Mouse (Mus musculus): ENCODE measurements around the gene Ncor1.
"Not testable (repeated sequence)": the region's sequence is repeated elsewhere in the genome, so short reads cannot be mapped to it uniquely, and the experiment has no call there.

Ncor1 gene

GRCm38 (mm10) chr11:62457891-62458270 is 460 bp downstream of the Ncor1 start:
- no peak for DNase-seq (ENCODE audit: low spot score)

GRCm38 (mm10) chr11:62457241-62457890 is 975 bp downstream of the Ncor1 start:
- DNase-seq (ENCODE audit: low spot score) = peak; percentile 90

DNA sequence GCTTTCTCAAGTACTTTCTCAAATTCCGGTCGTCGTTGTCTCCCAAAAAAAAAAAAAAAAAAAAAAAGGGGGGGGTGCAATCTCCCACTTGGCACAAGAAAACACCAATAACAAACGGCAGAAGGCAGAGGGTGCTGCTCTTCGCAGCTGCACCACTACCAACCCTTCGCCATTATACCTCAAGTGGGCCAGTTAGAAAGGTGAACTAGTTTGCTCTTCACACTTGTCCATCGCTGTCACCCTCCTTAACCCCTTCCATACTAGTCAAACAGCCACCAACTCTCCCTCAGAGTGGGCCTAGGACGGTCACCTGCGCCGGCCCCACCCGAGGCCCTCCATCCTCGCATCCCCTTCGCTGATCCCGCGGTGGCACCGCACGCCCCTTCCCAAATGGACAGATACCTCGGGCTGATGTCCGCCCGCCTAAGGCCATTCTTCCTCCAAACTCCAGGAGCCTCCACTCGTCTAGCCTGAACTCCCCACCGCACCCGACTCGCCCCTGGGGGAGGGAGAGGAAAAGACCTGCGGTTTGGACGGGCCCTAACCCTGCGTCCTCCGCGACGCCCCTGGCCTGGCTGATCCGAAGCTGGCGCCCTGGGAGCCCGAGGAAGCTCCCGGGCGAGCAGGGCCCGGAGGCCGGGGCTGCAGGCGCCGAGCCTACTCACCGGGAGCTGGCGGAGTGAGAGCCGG is 1.7 kb downstream of the Ncor1 start:
- DNase-seq (ENCODE audit: low spot score) = peak; percentile 70

GRCm38 (mm10) chr11:62456021-62456482 is 2.3 kb downstream of the Ncor1 start:
- DNase-seq (ENCODE audit: low spot score) = no peak

- DNase-seq (ENCODE audit: low spot score) = no peak
These were observed 3.1 kb downstream of the Ncor1 start for GRCm38 (mm10) chr11:62455193-62455592.

GRCm38 (mm10) chr11:62448971-62449370 is 9.4 kb downstream of the Ncor1 start:
- DNase-seq (ENCODE audit: low spot score) = no peak

- DNase-seq (ENCODE audit: low spot score) = no peak
These were observed 12.5 kb downstream of the Ncor1 start for GRCm38 (mm10) chr11:62445799-62446198.

DNA sequence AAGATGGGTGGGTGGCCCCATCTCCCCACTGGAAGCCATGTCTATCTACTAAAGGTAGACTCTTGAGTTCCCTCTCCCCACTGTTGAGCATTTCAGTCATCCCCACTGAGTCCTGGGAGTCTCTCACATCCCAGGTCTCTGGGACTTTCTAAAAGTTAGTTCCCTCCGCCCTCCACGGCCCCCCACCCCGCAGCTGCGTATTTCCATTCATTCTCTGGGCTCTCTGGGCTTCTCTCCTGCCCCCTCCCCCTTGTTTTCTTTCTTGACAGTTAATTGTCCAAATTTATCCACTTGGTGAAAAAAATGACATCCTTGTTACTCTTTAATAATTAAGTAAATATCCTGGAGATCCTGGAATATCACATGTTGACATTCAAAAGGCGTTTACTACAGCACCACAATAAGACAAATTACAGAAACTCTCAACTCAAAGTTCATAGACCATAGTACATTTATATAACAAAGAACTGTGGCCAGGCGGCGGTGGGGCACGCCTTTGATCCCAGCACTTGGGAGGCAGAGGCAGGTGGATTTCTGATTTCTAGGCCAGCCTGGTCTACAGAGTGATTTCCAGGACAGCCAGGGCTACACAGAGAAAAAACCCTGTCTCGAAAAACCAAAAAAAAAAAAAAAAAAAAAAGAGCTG is 17.5 kb downstream of the Ncor1 start:
- no peak for DNase-seq (ENCODE audit: low spot score)

DNA sequence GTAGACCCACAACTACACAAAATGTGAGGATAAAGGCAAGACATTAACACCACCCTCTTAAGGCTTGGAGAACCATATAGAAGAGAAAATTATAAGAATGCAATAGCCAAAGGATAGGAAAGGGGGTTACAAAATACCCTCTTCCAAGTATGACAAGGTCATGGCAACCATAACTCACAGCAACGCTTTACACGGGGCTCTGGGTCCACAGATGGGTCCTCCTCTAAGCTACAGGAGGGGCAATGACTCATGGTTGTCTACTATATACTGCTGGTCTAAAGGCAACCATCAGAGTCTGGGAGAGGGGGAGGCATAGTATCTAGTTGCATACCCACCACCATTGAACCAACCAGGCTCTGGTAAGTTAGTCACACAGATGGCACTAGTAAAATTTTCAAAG is 26.1 kb downstream of the Ncor1 start:
- DNase-seq (ENCODE audit: low spot score) = no peak

DNA sequence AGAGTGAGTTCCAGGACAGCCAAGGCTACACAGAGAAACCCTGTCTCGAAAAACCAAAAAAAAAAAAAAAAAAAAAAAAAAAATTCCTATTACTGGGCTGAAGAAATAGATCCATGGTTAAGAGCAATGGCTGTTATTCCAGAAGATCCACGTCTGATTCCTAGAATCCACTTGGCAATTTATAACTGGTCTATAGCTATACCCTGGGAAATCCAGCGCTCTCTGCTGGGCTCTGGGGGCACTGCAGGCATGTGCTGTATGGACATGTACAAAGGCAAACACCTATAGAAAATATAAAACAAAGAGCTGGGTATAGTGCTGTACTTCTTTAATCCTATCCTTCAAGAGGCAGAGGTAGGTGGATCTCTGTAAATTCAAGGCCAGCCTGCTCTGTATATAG is 31.2 kb downstream of the Ncor1 start:
- no peak for DNase-seq (ENCODE audit: low spot score)

DNA sequence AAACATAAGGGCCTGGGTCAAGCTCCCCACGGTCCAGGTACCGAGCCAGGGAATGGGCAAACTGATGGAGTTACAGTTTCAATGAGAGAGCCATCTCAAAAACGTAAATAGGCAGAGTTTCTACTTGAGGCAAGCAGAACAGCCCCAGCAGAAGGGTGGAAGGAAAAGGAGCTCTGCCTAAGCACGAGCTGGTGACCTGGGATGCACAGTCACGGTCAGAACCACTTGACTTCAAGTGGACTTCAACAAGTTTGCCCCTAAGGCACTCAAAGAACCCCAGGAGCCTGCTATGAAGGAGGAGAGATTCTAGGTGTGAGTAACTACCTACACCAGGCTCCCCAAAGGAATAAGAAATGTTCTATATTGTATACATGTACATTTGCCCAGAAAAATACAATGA is 32.1 kb downstream of the Ncor1 start:
- no peak for DNase-seq (ENCODE audit: low spot score)

DNA sequence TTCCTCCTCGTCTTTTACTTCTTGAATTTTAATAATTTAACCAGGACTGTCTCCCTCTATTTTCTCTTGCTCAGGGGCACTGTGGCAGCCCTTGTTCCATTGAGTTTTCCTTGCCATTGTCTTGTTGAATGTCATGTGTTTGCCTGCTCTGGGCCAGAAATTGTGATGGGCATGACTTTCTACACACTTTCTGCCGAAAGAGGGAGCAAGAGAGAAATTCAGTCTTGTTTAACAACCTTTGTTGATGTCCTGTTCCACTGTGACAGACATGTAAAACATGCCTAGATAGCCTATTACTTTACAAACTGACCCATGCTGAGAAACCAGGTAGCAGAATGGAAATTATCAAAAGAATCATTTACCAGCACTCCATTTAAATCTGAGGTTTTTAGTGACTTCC is 33.8 kb downstream of the Ncor1 start:
- no peak for DNase-seq (ENCODE audit: low spot score)

DNA sequence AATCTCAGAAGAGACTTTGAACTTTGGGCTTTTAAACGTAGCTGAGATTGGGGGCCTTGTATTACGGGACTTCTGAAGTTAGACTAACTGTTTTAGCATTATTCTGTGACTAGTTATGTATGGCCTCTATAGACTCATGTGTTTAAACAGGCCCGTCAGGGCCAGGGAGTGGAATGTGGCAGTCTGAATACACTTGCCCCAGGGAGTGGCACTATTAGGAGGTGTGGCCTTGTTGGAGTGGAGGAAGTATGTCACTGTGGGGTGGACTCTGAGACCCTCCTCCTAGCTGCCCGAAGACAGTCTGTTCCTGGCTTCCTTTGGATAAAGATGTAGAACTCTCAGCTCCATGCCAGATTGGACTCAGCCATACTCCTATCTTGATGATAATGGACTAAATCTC is 43.3 kb downstream of the Ncor1 start:
- no peak for DNase-seq (ENCODE audit: low spot score)

GRCm38 (mm10) chr11:62409611-62410010 is 48.7 kb downstream of the Ncor1 start:
- DNase-seq (ENCODE audit: low spot score) = no peak

GRCm38 (mm10) chr11:62408848-62409247 is 49.5 kb downstream of the Ncor1 start:
- DNase-seq (ENCODE audit: low spot score) = no peak

DNA sequence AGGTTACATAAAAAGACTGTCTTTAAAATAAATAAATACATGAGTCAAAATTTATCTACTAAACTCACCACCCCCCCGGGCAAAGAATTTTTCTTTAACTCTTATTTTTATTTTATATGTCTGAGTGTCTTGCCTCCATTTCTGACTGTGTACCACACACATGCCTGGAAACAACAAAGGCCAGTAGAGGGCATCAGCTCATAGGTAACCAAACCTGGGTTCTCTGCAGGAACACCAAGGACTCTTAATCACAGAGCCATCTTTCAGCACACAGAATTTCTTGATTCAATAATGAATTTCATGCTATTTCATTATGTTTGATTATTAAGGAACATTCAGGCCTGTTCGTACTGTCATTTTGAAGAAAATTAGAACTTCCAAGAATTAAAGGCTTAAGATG is 61.9 kb downstream of the Ncor1 start:
- no peak for DNase-seq (ENCODE audit: low spot score)

GRCm38 (mm10) chr11:62388331-62388679 is 70.0 kb downstream of the Ncor1 start:
- no peak for DNase-seq (ENCODE audit: low spot score)

- no peak for DNase-seq (ENCODE audit: low spot score)
These were observed 70.6 kb downstream of the Ncor1 start for GRCm38 (mm10) chr11:62387608-62388330.

DNA sequence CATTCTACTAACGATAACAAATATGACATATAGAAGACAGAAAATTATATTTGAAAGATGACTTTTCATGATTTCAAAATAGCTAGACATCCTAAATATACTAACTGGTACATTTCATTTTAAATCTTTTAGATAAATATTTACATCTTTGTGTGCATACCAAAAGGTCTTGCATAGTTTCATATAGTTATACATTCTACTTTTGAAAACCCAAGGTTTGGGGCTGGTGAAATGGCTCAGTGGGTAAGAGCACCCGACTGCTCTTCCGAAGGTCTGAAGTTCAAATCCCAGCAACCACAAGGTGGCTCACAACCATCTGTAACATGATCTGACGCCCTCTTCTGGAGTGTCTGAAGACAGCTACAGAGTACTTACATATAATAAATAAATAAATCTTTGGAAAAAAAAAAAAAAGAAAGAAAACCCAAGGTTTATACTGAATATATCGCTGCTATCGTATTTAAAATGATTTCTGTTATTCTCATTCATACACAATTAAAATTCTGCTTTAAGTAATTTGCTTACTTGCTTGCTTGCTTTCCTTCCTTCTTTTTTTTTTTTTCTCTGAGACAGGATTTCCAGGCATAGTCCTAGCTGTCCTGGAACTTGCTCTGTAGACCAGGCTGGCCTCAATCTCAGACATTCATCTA is 81.0 kb downstream of the Ncor1 start:
- not testable (repeated sequence) for DNase-seq (ENCODE audit: low spot score)

- no peak for DNase-seq (ENCODE audit: low spot score)
These were observed 86.6 kb downstream of the Ncor1 start for GRCm38 (mm10) chr11:62371776-62372175.

- DNase-seq (ENCODE audit: low spot score) = no peak
These were observed 88.4 kb downstream of the Ncor1 start for GRCm38 (mm10) chr11:62369924-62370323.

GRCm38 (mm10) chr11:62366879-62367278 is 91.5 kb downstream of the Ncor1 start:
- no peak for DNase-seq (ENCODE audit: low spot score)

All from testis, postnatal 10 days (tissue).